Mouse (Mus musculus) T-helper 2 cell (primary cell): ENCODE results near the gene Wif1.

Experiments
- in situ Hi-C: fragments of 300-600 bp; cut with MboI, MseI; formaldehyde crosslinking; loops from one replicate; pipeline ENCODE4 v1.15.1; 2025; ENCODE audit warnings: high pct_unique_total_duplicates

Wif1 gene

DNA sequence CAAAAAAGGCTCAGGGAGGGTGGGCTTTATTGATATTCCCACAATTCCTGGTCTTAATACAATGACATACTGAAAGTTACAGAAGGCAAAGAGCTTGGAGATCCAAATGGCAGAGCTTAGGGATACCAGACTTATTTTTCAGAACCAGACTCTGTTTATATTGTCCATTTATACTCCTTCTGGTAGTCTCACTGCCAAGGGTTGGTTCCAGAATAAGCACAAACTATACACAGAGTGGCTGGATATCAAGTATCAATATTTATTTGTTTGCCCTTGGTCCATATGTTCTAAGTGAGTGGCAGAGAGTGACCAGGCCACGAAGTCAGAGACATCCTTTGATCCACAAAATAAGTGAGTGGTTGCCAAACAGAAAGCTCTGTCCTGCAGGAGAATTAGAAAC lies 34.2 kb downstream of the Wif1 start:
- in situ Hi-C loops = no loop called here

- in situ Hi-C loops = no loop called here
These were observed 37.0 kb downstream of the Wif1 start for GRCm38 (mm10) chr10:121070742-121071141.

GRCm38 (mm10) chr10:121080500-121080899 lies 46.7 kb downstream of the Wif1 start:
- in situ Hi-C loops = no loop called here

DNA sequence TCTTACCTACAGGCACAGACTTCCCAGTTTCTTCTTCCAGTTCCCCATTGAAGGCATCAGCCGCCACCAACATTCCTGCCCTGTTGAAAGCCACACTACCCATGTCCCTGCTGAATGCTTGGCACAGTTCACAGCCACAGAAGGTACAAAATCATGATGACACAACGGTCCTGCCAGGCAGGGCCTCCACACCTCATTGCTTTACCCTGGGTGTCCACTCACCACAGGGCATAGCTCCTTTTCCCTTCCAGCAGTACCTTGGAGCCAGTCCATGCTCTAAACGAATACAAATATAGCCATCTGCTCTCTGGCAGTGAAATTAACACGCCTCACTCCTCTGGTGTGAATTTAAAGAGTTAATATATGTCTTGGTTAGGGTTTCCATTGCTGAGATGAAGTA lies 49.1 kb downstream of the Wif1 start:
- in situ Hi-C loops = no loop called here

DNA sequence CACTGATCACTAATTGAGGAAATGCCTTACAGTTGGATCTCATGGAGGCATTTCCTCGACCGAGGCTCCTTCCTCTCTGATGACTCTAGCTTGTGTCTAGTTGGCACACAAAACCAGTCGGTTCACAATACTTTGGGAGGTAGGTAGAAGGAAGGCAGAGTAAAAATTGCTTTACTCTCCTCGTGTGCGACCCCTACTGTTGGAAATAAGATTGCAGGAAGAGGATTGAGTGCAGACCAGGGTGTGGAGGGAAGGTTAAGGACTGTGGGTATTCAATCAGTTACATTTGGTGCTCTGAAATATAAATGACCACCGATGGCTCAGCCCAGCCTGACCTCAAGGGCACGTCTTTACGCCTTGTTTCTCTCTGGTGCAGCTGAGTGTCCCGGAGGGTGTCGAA lies 49.8 kb downstream of the Wif1 start:
- in situ Hi-C loops = no loop called here

GRCm38 (mm10) chr10:121088679-121089078 lies 54.9 kb downstream of the Wif1 start:
- in situ Hi-C loops = no loop called here

GRCm38 (mm10) chr10:121089312-121089711 lies 55.6 kb downstream of the Wif1 start:
- in situ Hi-C loops = no loop called here

- in situ Hi-C loops = no loop called here
These were observed 56.2 kb downstream of the Wif1 start for GRCm38 (mm10) chr10:121090006-121090405.

- in situ Hi-C loops = no loop called here
These were observed 62.2 kb downstream of the Wif1 start for GRCm38 (mm10) chr10:121095948-121096347.

- in situ Hi-C loops = no loop called here
These were observed 64.5 kb downstream of the Wif1 start for GRCm38 (mm10) chr10:121098263-121098662.

- in situ Hi-C loops = loop anchor here (25.0 kb wide), 1 partner anchor 563 kb away; no protein-coding TSS in a partner anchor
These were observed 65.9 kb downstream of the Wif1 start for GRCm38 (mm10) chr10:121099658-121100057.

GRCm38 (mm10) chr10:121116115-121116514 lies 82.4 kb downstream of the Wif1 start:
- in situ Hi-C loops = loop anchor here (25.0 kb wide), 1 partner anchor 546 kb away; no protein-coding TSS in a partner anchor

- in situ Hi-C loops = loop anchor here (25.0 kb wide), 1 partner anchor 546 kb away; no protein-coding TSS in a partner anchor
These were observed 82.9 kb downstream of the Wif1 start for GRCm38 (mm10) chr10:121116636-121117035.

DNA sequence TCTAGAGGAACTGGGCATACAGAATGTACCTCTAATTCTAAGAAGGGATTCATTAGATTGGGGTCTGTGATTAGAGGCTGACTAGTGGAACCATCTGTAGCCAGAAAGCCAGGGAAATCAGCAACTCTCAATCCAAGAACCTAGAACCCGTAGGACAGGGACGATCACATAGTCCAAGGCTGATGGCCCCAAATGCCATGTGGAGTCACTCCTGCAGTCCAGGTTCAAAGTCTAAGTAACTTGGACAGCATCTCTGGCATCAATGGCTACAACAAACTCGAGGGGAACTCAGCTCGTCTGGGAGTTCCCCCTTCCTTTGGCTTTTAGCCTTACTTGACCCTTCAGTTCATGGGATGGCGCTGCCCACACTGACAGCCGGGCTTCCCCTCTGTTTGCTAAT lies 87.0 kb downstream of the Wif1 start:
- in situ Hi-C loops = loop anchor here (25.0 kb wide), 1 partner anchor 542 kb away; no protein-coding TSS in a partner anchor

DNA sequence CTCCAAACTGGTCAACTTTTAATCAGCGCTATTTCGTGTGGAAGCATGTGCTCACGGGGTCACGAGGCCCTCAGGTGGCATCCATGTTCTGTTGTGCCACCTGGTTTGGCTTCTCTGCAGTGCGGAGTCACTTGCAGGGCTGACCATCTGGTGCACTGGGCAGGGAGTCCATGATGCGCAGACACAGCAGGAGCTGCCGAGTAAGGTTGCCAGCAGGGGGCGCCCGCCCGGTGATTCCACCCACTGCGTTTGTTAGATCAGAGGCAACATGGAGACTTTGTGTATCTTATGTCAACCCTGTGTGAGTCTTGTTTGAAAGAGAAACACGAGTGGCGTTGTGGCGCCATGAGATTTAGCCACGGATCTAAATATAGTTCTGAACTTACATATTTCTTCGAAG lies 90.7 kb downstream of the Wif1 start:
- in situ Hi-C loops = loop anchor here (25.0 kb wide), 1 partner anchor 538 kb away; no protein-coding TSS in a partner anchor

GRCm38 (mm10) chr10:121129000-121129925 lies 95.5 kb downstream of the Wif1 start:
- in situ Hi-C loops = no loop called here
